Mouse (Mus musculus) kidney, adult 2 months (tissue): ENCODE results near the gene Hs3st6.

ENCODE experiments used
- CTCF ChIP-seq: fragments of 200-500 bp; conservative IDR thresholded peaks from 2 replicates; pipeline ENCODE4 v1.5.1; 2011; ENCODE audit warnings: low read depth, mild to moderate bottlenecking, control low read depth, low read length, moderate library complexity, mixed read lengths; ENCODE audit not compliant: insufficient read depth, insufficient read length
- POLR2A ChIP-seq: fragments of 200-500 bp; IDR thresholded peaks from one replicate; pipeline ENCODE4 v1.6.1; 2011; ENCODE audit warnings: low read depth, low read length, control low read depth

DNA sequence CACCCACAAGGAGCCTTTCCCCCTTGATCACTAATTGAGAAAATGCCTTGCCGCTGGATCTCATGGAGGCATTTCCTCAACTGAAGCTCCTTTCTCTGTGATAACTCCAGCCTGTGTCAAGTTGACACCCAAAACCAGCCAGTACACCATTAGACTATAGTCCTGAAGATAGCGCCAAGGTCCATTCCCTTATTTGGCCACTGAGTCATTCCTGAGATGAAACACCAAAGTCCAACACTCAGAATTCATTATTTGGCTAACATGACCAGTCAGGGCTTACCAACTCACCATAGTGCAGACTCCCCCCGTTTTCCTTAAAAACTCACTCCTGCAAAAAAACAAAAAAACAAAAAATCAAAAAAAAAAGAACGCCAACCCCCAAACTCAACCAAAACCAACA is 46.7 kb downstream of the Hs3st6 start:
- TF ChIP-seq POLR2A (no peak), CTCF (no peak)
